8 mouse cellular contexts compared by ENCODE assay signal in the genomic region with DNA sequence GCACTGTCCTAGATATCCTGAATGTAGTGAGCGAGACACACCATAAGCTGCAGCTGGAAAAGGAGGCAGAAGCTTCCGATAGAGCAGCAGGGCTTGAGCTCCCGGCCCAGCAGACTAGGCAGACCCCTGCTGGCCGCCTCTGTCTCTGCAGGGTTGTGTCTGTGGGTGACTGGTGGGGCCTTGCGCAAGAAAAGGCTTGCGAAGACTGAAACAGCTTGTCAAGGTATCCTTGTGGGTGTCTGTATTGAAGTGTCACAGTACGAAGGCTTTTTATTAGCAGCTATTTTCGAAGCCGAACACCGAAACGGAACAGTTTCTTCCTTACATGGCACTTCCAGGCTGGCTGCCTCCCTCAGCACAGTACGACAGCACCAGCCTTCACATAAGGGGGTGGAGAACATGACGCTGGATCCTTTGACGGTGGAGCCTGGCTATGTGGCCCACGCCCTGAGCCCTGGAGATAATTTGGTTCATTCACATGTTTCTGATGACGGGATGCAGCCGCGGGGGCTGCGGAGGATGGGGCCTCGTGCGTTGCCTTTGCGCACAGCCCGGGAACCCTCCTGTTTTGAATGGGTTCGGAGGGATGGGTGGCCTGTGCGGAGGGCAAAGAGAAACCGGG.
A peak's percentile ranks its signal among the peaks of the same experiment; 100 is the strongest.
DNase-seq lines count a peak whose midpoint lies in the region; ATAC-seq and TF ChIP-seq lines count a peak whose summit lies in the region.

No protein-coding gene starts in this region.

- H3K27ac ChIP-seq in hindbrain, embryonic 10.5 days, result peak overlapping the region; percentile 75
- H3K27ac ChIP-seq in lung, embryonic 14.5 days (ENCODE audit: low read depth), result no peak overlapping the region

- ATAC-seq in lung, embryonic 14.5 days (ENCODE audit: insufficient read depth), result peak; percentile 91

- H3K27me3 ChIP-seq in hindbrain, embryonic 10.5 days (ENCODE audit: insufficient read depth, poor library complexity, severe bottlenecking), result peaks cover 61% of the 10 kb centered on the region
- H3K27me3 ChIP-seq in lung, embryonic 14.5 days (ENCODE audit: insufficient read depth, low read length), result no peaks in the 10 kb centered on the region

- TF ChIP-seq CTCF in lung, embryonic 14.5 days (IDR thresholded peaks at IDR 0.05; ENCODE audit: low read depth), result peak; percentile 95

- H3K9me3 ChIP-seq in hindbrain, embryonic 10.5 days, result no peaks in the 10 kb centered on the region
- no peaks in the 10 kb centered on the region for H3K9me3 ChIP-seq in lung, embryonic 14.5 days (ENCODE audit: low read depth, low read length)

- H3K36me3 ChIP-seq in hindbrain, embryonic 10.5 days, result no peaks in the 10 kb centered on the region
- H3K36me3 ChIP-seq in lung, embryonic 14.5 days (ENCODE audit: insufficient read depth), result no peaks in the 10 kb centered on the region

- H3K4me3 ChIP-seq in hindbrain, embryonic 10.5 days, result peak overlapping the region; percentile 36
- no peak overlapping the region for H3K4me3 ChIP-seq in lung, embryonic 14.5 days (ENCODE audit: low read depth, low read length)

- peak; percentile 41 for DNase-seq in NIH3T3 (ENCODE audit: low read depth)
- peak; percentile 84 to 86 for DNase-seq in cerebellum, postnatal 10 days
- DNase-seq in frontal cortex, postnatal 14 days (ENCODE audit: low spot score in 2 of 2), result peak; percentile 84 to 85
- DNase-seq in hindbrain, embryonic 10.5 days (ENCODE audit: low spot score), result peak; percentile 87
- peak; percentile 85 for DNase-seq in layer of hippocampus, adult 9-10 months (ENCODE audit: low spot score)
- DNase-seq in lung, embryonic 14.5 days, result peak; percentile 88
- DNase-seq in ovary, postnatal 14 days (ENCODE audit: low spot score), result peak; percentile 77
- DNase-seq in thymus, postnatal 4 days, result peak; percentile 82

- peak overlapping the region; percentile 35 for H3K4me2 ChIP-seq in lung, embryonic 14.5 days

- H3K4me1 ChIP-seq in hindbrain, embryonic 10.5 days (replicated peaks), result peaks cover 19% of the 10 kb centered on the region
- H3K4me1 ChIP-seq in lung, embryonic 14.5 days (ENCODE audit: insufficient read depth), result no peaks in the 10 kb centered on the region

- 23% methylated on average over 26 of the region's 26 CpGs for WGBS in hindbrain, embryonic 10.5 days
- 31% methylated on average over 26 of the region's 26 CpGs for WGBS in lung, embryonic 14.5 days

- no peak overlapping the region for H3K9ac ChIP-seq in lung, embryonic 14.5 days
